Mouse (Mus musculus) liver, embryonic 16.5 days (tissue): Measurements from ENCODE around the gene Mrpl9. TPM values are rescaled to one million over a fixed set of nuclear protein-coding genes. Genes with fewer than 3 reads are reported as not detected.

Experiments
- ATAC-seq: fragments of 200-750 bp; cut with Nextera tagmentation; 2 replicates; pipeline ENCODE4 v1.8.0; 2017; ENCODE audit warnings: low read depth, mild to moderate bottlenecking, moderate number of reproducible peaks, moderate library complexity
- H3K27ac ChIP-seq: fragments of 300-500 bp; sonication (generic); 2 replicates; pipeline ENCODE4 v1.5.1; 2014; ENCODE audit warnings: mild to moderate bottlenecking, low read length
- H3K27me3 ChIP-seq: fragments of 300-500 bp; sonication (generic); 2 replicates; pipeline ENCODE4 v1.6.1; 2014; ENCODE audit warnings: low read depth, low read length, mixed read lengths; ENCODE audit not compliant: control insufficient read depth, insufficient read depth
- H3K36me3 ChIP-seq: fragments of 300-500 bp; sonication (generic); 2 replicates; pipeline ENCODE4 v1.6.1; 2014; ENCODE audit warnings: mild to moderate bottlenecking; ENCODE audit not compliant: control insufficient read depth, insufficient read depth
- H3K4me1 ChIP-seq: fragments of 300-500 bp; sonication (generic); 2 replicates; pipeline ENCODE4 v1.6.1; 2014; ENCODE audit warnings: low read depth, low read length, mixed read lengths; ENCODE audit not compliant: control insufficient read depth
- H3K4me2 ChIP-seq: fragments of 300-500 bp; sonication (generic); 2 replicates; pipeline ENCODE4 v1.6.1; 2014; ENCODE audit warnings: low read depth, low read length, mixed read lengths
- H3K4me3 ChIP-seq: fragments of 300-500 bp; sonication (generic); 2 replicates; pipeline ENCODE4 v1.5.1; 2014; ENCODE audit warnings: low read depth, mild to moderate bottlenecking, low read length
- H3K9ac ChIP-seq: fragments of 300-500 bp; sonication (generic); 2 replicates; pipeline ENCODE4 v1.6.1; 2014; ENCODE audit warnings: low read depth, low read length
- H3K9me3 ChIP-seq: fragments of 300-500 bp; sonication (generic); replicated peaks from 2 replicates; pipeline ENCODE4 v1.6.1; 2016; ENCODE audit warnings: low read length; ENCODE audit not compliant: control insufficient read depth
- WGBS: fragments of 180-500 bp; shearing (Covaris S2); extraction: QIAGEN DNeasy Blood & Tissue Kit; methylation state at CpG from one replicate; pipeline ENCODE4 v1.1.7; 2014; ENCODE audit not compliant: insufficient replicate concordance; 5-methylcytosine and 5-hydroxymethylcytosine counted together
- polyA plus RNA-seq: library from polyadenylated mRNA; unstranded; fragments of >200 nt; fragmentation: Nextera tagmentation; extraction: Ambion mirVana; gene quantifications from 2 replicates; pipeline ENCODE4 v1.2.1, GENCODE M21; 2015

Mrpl9 gene
- polyA plus RNA-seq, 1 experiment from 2014 or later: 33.8 TPM

- Histone ChIP-seq H3K4me2 (peak overlapping the region; percentile 44), H3K9me3 (no peaks in the 10 kb centered on the region; the same call in 1 of the 2 replicates), H3K4me1 (peaks cover 3% of the 10 kb centered on the region; the same call in 1 of the 2 replicates), H3K4me3 (peak overlapping the region; percentile 32), H3K27ac (no peak overlapping the region), H3K36me3 (no peaks in the 10 kb centered on the region), H3K27me3 (no peaks in the 10 kb centered on the region), H3K9ac (no peak overlapping the region)
- 2% methylated on average over 12 of the region's 12 CpGs for WGBS
- peak; percentile 66 for ATAC-seq
Measured at GRCm38 (mm10) chr3:94456529-94457000, 13.4 kb downstream of the Mrpl9 start.

- H3K36me3 ChIP-seq: no peaks in the 10 kb centered on the region
- H3K27ac ChIP-seq: no peak overlapping the region
- no peak for ATAC-seq
- WGBS: 58% methylated on average over 3 of the region's 3 CpGs
- no peak overlapping the region for H3K9ac ChIP-seq
- no peak overlapping the region for H3K4me3 ChIP-seq
- no peaks in the 10 kb centered on the region for H3K27me3 ChIP-seq
- no peaks in the 10 kb centered on the region; the same call in 1 of the 2 replicates for H3K9me3 ChIP-seq
- no peak overlapping the region for H3K4me2 ChIP-seq
- H3K4me1 ChIP-seq: peaks cover 3% of the 10 kb centered on the region; the same call in 1 of the 2 replicates
Measured at GRCm38 (mm10) chr3:94457055-94457454, 13.9 kb downstream of the Mrpl9 start.

- Histone ChIP-seq H3K9ac (no peak overlapping the region), H3K4me3 (no peak overlapping the region), H3K27me3 (no peaks in the 10 kb centered on the region), H3K4me2 (no peak overlapping the region), H3K27ac (no peak overlapping the region), H3K4me1 (peaks cover 3% of the 10 kb centered on the region; the same call in 1 of the 2 replicates), H3K9me3 (no peaks in the 10 kb centered on the region; the same call in 1 of the 2 replicates), H3K36me3 (no peaks in the 10 kb centered on the region)
- WGBS: 68% methylated on average over 2 of the region's 2 CpGs
- ATAC-seq: no peak
Measured at GRCm38 (mm10) chr3:94459834-94460233, 16.7 kb downstream of the Mrpl9 start.

GRCm38 (mm10) chr3:94463926-94464578 lies 20.9 kb downstream of the Mrpl9 start:
- H3K9me3 ChIP-seq: no peaks in the 10 kb centered on the region
- no peak overlapping the region for H3K9ac ChIP-seq
- peaks cover 2% of the 10 kb centered on the region; the same call in 1 of the 2 replicates for H3K27me3 ChIP-seq
- no peaks in the 10 kb centered on the region for H3K36me3 ChIP-seq
- ATAC-seq: peak; percentile 41; the same call in 1 of the 2 replicates
- 63% methylated on average over 11 of the region's 11 CpGs for WGBS
- H3K4me1 ChIP-seq: no peaks in the 10 kb centered on the region
- H3K4me2 ChIP-seq: no peak overlapping the region
- no peak overlapping the region for H3K4me3 ChIP-seq
- H3K27ac ChIP-seq: no peak overlapping the region

- no peaks in the 10 kb centered on the region for H3K36me3 ChIP-seq
- no peak overlapping the region for H3K4me2 ChIP-seq
- H3K9me3 ChIP-seq: no peaks in the 10 kb centered on the region
- no peak overlapping the region for H3K27ac ChIP-seq
- no peak for ATAC-seq
- H3K4me3 ChIP-seq: no peak overlapping the region
- no peaks in the 10 kb centered on the region for H3K4me1 ChIP-seq
- H3K27me3 ChIP-seq: peaks cover 2% of the 10 kb centered on the region; the same call in 1 of the 2 replicates
- H3K9ac ChIP-seq: no peak overlapping the region
- 65% methylated on average over 13 of the region's 13 CpGs for whole genome bisulfite sequencing
Measured at GRCm38 (mm10) chr3:94465632-94466430, 22.7 kb downstream of the Mrpl9 start.

GRCm38 (mm10) chr3:94468931-94469330 lies 25.8 kb downstream of the Mrpl9 start:
- H3K9ac ChIP-seq: no peak overlapping the region
- no peaks in the 10 kb centered on the region for H3K9me3 ChIP-seq
- H3K27ac ChIP-seq: no peak overlapping the region
- peaks cover 5% of the 10 kb centered on the region for H3K27me3 ChIP-seq
- 38% methylated on average over 3 of the region's 3 CpGs for WGBS
- H3K4me1 ChIP-seq: no peaks in the 10 kb centered on the region; the same call in 1 of the 2 replicates
- H3K4me2 ChIP-seq: no peak overlapping the region
- ATAC-seq: no peak
- no peaks in the 10 kb centered on the region for H3K36me3 ChIP-seq
- H3K4me3 ChIP-seq: no peak overlapping the region

GRCm38 (mm10) chr3:94472447-94473114 lies 29.5 kb downstream of the Mrpl9 start:
- ATAC-seq: 0 out of 2 replicates have a peak, but pooled peaks have one; percentile 24
- Histone ChIP-seq H3K9ac (no peak overlapping the region), H3K4me1 (no peaks in the 10 kb centered on the region; the same call in 1 of the 2 replicates), H3K4me3 (no peak overlapping the region), H3K27me3 (peaks cover 5% of the 10 kb centered on the region), H3K27ac (no peak overlapping the region), H3K36me3 (no peaks in the 10 kb centered on the region), H3K4me2 (no peak overlapping the region), H3K9me3 (no peaks in the 10 kb centered on the region)
- 20% methylated on average over 28 of the region's 28 CpGs for WGBS

- Histone ChIP-seq H3K36me3 (no peaks in the 10 kb centered on the region), H3K27me3 (peaks cover 4% of the 10 kb centered on the region), H3K4me3 (no peak overlapping the region), H3K27ac (no peak overlapping the region), H3K4me1 (no peaks in the 10 kb centered on the region; the same call in none of the 2 replicates), H3K9me3 (no peaks in the 10 kb centered on the region), H3K9ac (no peak overlapping the region), H3K4me2 (no peak overlapping the region)
- 60% methylated on average over 10 of the region's 10 CpGs for WGBS
- no peak for ATAC-seq
Measured at GRCm38 (mm10) chr3:94473115-94473505, 30.0 kb downstream of the Mrpl9 start.
